Mouse (Mus musculus) heart, postnatal 0 days (tissue): Measurements from ENCODE around the gene Aftph.
A peak's percentile ranks its signal among the peaks of the same experiment; 100 is the strongest.

Experiments
- CTCF ChIP-seq: IDR thresholded peaks from 2 replicates; pipeline ENCODE4 v1.5.1; 2016; ENCODE audit warnings: antibody characterized with exemption, control low read depth, low read depth
- EP300 ChIP-seq: IDR thresholded peaks from 2 replicates; pipeline ENCODE4 v1.6.1; 2016; ENCODE audit warnings: antibody characterized with exemption, low read depth

DNA sequence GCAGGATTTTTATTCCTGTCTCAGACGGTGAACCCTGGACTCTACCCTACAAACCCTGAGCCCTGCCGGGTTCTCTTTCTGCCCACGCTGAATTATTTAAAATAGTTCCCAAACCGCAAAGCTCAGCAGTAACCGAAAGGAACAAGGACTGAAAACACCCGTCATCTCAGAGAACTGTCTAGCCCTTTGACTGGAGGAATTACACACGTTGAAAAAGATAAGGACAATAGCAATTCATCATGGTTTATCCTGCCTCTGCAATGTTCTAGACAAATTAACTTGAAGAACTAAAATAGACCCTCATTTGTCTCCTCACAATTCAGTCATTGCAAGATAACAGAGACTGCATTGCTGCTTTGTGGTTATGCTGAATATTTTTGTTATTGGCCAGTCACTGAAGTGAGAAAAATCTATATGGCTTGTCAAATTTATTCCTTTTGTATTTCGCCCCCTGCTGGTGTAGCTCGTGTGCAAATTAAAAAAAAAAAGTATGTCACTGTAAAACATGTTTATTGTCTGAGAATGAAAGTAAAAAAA, 1.0 kb upstream of the Aftph start:
- TF ChIP-seq EP300 (no peak), CTCF (peak; percentile 59)
